Mouse (Mus musculus) activated CD4-positive, CD25-positive, alpha-beta regulatory T cell, adult 4 months (primary cell): ENCODE data around the gene Col9a2. TPM values are rescaled to one million over a fixed set of nuclear protein-coding genes. Genes with fewer than 3 reads are reported as not detected.

Experiments used
- ATAC-seq: one replicate; pipeline ENCODE4 v1.8.0; 2017
- polyA plus RNA-seq, 2 experiments: library from polyadenylated mRNA; unstranded; fragments of 100-300 nt; shearing (Covaris generic); gene quantifications; one replicate each; pipeline ENCODE4 v1.2.1; 2017

Gene Col9a2
- polyA plus RNA-seq, 2 experiments from 2014 or later: not detected

GRCm38 (mm10) chr4:121088696-121089095 is 49.5 kb downstream of the Col9a2 start:
- ATAC-seq: no peak

GRCm38 (mm10) chr4:121090211-121090610 is 51.0 kb downstream of the Col9a2 start:
- no peak for ATAC-seq

- ATAC-seq: peak; percentile 84
These were observed 58.6 kb downstream of the Col9a2 start, which contains the start of gene Zmpste24 for GRCm38 (mm10) chr4:121097650-121098378. Gene Zmpste24, minus strand, starts transcription at chr4:121098241.

- ATAC-seq: no peak
These were observed 64.1 kb downstream of the Col9a2 start for GRCm38 (mm10) chr4:121103304-121103703.

Other genes starting within 250 kb of the Col9a2 start
- gene Nfyc, start 207.8 kb upstream of the Col9a2 start, polyA plus RNA-seq: 10 to 100 TPM; 55.0 to 70.3 TPM
- gene Rims3, start 184.6 kb upstream of the Col9a2 start, polyA plus RNA-seq: under 1 TPM; 0.68 to 0.99 TPM
- gene Exo5, start 114.4 kb upstream of the Col9a2 start, polyA plus RNA-seq: 10 to 100 TPM; 28.2 to 30.5 TPM
- 1 to 10 TPM; 1.9 to 2.2 TPM for gene Zfp69, start 87.7 kb upstream of the Col9a2 start, polyA plus RNA-seq
- 10 to 100 TPM; 32.5 to 39.1 TPM for gene Smap2, start 22.1 kb upstream of the Col9a2 start, polyA plus RNA-seq
- gene Zmpste24, start 58.9 kb downstream of the Col9a2 start, polyA plus RNA-seq: 10 to 100 TPM; 45.4 to 46.3 TPM
- gene Tmco2, start 69.8 kb downstream of the Col9a2 start, polyA plus RNA-seq: not detected
- gene Rlf, start 175.7 kb downstream of the Col9a2 start, polyA plus RNA-seq: 10 to 100 TPM; 13.3 to 17.6 TPM